Mouse (Mus musculus) midbrain, embryonic 16.5 days (tissue): ENCODE results near the gene Spa17. TPM values are rescaled to one million over a fixed set of nuclear protein-coding genes. Genes with fewer than 3 reads are reported as not detected.

Experiments
- ATAC-seq: fragments of 200-750 bp; cut with Nextera tagmentation; 2 replicates; pipeline ENCODE4 v1.8.0; 2017; ENCODE audit warnings: moderate TSS enrichment
- H3K27ac ChIP-seq: fragments of 300-500 bp; sonication (generic); 2 replicates; pipeline ENCODE4 v1.5.1; 2014; ENCODE audit warnings: mild to moderate bottlenecking, low read length, mixed read lengths
- H3K27me3 ChIP-seq: fragments of 300-500 bp; sonication (generic); 2 replicates; pipeline ENCODE4 v1.6.1; 2014; ENCODE audit warnings: low read depth, low read length, mixed read lengths; ENCODE audit not compliant: control insufficient read depth, insufficient read depth
- H3K36me3 ChIP-seq: fragments of 300-500 bp; sonication (generic); 2 replicates; pipeline ENCODE4 v1.6.1; 2014; ENCODE audit warnings: mild to moderate bottlenecking, low read length, moderate library complexity, mixed read lengths; ENCODE audit not compliant: control insufficient read depth, insufficient read depth
- H3K4me1 ChIP-seq: fragments of 300-500 bp; sonication (generic); 2 replicates; pipeline ENCODE4 v1.6.1; 2014; ENCODE audit warnings: mild to moderate bottlenecking, low read length, mixed read lengths; ENCODE audit not compliant: control insufficient read depth, insufficient read depth
- H3K4me2 ChIP-seq: fragments of 300-500 bp; sonication (generic); 2 replicates; pipeline ENCODE4 v1.6.1; 2014; ENCODE audit warnings: mild to moderate bottlenecking, low read length, mixed read lengths
- H3K4me3 ChIP-seq: fragments of 300-500 bp; sonication (generic); 2 replicates; pipeline ENCODE4 v1.5.1; 2014; ENCODE audit warnings: low read depth, mild to moderate bottlenecking, low read length, moderate library complexity, mixed read lengths
- H3K9ac ChIP-seq: fragments of 300-500 bp; sonication (generic); 2 replicates; pipeline ENCODE4 v1.6.1; 2014; ENCODE audit warnings: low read depth, low read length, mixed read lengths
- H3K9me3 ChIP-seq: fragments of 300-500 bp; sonication (generic); replicated peaks from 2 replicates; pipeline ENCODE4 v1.6.1; 2014; ENCODE audit warnings: mild to moderate bottlenecking, low read length, mixed read lengths; ENCODE audit not compliant: control insufficient read depth, poor library complexity, severe bottlenecking
- WGBS: fragments of 180-500 bp; shearing (Covaris S2); extraction: QIAGEN DNeasy Blood & Tissue Kit; methylation state at CpG from one replicate; pipeline ENCODE4 v1.1.7; 2014; 5-methylcytosine and 5-hydroxymethylcytosine counted together
- polyA plus RNA-seq: library from polyadenylated mRNA; unstranded; fragments of >200 nt; fragmentation: Nextera tagmentation; extraction: Ambion mirVana; gene quantifications from 2 replicates; pipeline ENCODE4 v1.2.1, GENCODE M21; 2015

Spa17 gene
- polyA plus RNA-seq, 1 experiment from 2014 or later, result 9.0 TPM

DNA sequence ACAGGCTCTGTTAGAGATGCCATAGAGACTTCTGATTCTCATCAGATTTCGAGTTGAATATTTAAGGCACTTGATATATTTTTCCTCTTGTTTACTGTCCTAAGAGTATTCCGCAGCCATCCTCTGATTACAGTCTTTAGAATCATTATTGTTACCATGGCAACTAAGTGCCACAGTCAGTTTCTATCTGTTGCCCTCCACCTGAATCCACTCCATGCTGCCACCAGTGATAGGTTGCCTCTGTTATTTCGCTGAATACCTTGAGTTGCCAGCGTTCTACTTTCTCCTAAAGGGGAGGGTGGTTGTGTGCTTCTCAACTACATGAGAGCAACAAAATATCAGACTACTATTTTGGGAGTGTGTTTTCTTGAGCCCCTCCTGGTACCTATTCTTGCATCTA lies 26.8 kb downstream of the Spa17 start:
- Histone ChIP-seq H3K9me3 (no peaks in the 10 kb centered on the region; the same call in 1 of the 2 replicates), H3K27ac (no peak overlapping the region), H3K4me1 (no peaks in the 10 kb centered on the region), H3K9ac (no peak overlapping the region), H3K27me3 (no peaks in the 10 kb centered on the region), H3K4me2 (no peak overlapping the region), H3K4me3 (no peak overlapping the region), H3K36me3 (no peaks in the 10 kb centered on the region)
- 65% methylated on average over 4 of the region's 4 CpGs for WGBS
- ATAC-seq, result peak; percentile 51; the same call in 1 of the 2 replicates

DNA sequence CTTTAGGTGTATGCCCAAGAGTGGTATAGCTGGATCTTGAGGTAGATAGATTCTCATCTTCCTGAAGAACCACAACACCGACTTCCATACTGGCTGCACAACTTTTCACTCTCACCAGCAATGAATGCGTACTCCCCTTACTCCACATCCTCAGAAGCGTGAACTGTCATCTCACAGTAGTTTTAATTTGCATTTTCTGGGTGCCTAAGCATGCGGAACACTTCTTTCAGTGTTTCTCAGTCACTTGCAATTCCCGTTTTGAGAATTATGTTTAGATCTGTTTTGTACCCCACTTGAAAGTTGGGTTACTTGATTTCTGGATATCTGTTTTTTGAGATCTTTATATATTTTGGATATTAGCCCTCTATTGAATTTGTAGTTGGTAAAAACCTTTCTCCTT lies 29.9 kb downstream of the Spa17 start:
- Histone ChIP-seq H3K4me3 (no peak overlapping the region), H3K9me3 (no peaks in the 10 kb centered on the region; the same call in 1 of the 2 replicates), H3K9ac (no peak overlapping the region), H3K4me2 (no peak overlapping the region), H3K27ac (no peak overlapping the region), H3K36me3 (no peaks in the 10 kb centered on the region), H3K4me1 (no peaks in the 10 kb centered on the region), H3K27me3 (no peaks in the 10 kb centered on the region)
- no peak for ATAC-seq
- 83% methylated on average over 5 of the region's 5 CpGs for WGBS

DNA sequence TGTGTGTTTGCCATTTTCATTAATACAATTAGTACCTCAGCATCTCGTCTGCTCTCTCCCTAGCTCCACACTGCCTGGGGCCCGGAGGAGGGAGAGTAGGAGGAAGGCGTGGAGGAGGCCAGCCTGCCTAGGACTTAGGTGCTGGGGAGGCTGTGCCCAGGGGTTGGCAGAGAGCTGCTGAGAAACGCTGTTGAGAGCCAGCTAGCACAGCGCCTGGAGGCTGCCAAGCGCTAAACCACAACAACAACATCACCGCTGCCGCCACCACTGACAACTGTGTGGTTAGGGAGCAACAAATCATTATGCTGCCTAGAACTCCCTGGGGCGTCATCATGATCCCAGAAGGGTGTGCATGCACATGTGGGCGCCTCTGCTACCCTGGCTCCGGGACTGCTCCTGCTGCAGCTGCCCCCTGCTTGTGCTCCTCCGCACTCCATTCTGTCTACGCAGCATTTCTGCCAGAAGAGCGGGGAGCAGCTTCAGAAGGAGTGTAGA lies 37.0 kb downstream of the Spa17 start:
- H3K4me1 ChIP-seq, result peaks cover 6% of the 10 kb centered on the region
- no peaks in the 10 kb centered on the region for H3K36me3 ChIP-seq
- ATAC-seq, result peak; percentile 81
- H3K27me3 ChIP-seq, result no peaks in the 10 kb centered on the region
- peak overlapping the region; percentile 76 for H3K27ac ChIP-seq
- H3K4me3 ChIP-seq, result peak overlapping the region; percentile 13; the same call in 1 of the 2 replicates
- H3K9me3 ChIP-seq, result no peaks in the 10 kb centered on the region
- H3K9ac ChIP-seq, result peak overlapping the region; percentile 25; the same call in 1 of the 2 replicates
- H3K4me2 ChIP-seq, result peak overlapping the region; percentile 45
- 30% methylated on average over 14 of the region's 14 CpGs for WGBS

DNA sequence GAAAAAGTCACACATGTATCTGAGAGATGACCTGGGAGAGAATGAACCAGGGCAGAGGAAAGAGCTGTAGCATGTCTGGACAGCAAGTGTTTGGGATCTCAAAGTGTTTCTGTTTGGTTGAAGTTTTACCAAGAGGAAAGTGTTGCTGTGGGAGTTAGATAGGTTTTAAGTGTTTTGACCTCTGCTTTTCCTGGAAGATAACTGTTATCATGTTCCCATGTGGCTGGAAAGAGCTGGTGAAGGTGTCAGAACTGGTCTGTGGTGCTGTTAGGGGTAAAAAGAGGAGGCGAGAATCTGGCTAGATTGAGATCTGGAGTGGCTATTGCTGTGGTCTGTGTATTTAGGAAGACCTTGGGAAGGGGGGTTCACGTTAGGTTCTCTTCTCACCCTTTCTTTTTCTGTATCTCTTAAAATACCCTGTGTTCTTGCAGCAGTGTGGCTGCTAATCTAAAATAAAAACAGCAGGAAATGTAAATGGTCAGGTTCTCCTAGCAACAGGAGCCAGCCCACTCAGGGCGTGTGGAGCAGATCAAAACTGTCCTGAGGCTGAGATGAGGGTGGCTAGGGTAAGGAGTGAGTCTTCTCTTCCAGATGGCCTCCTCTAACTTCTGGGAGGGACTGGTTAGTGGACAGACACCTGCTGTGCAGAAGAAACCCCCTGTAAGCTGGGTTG lies 41.2 kb downstream of the Spa17 start:
- no peak overlapping the region for H3K27ac ChIP-seq
- no peak overlapping the region for H3K4me3 ChIP-seq
- H3K4me2 ChIP-seq, result no peak overlapping the region
- ATAC-seq, result no peak
- no peaks in the 10 kb centered on the region for H3K36me3 ChIP-seq
- H3K27me3 ChIP-seq, result no peaks in the 10 kb centered on the region
- H3K9me3 ChIP-seq, result no peaks in the 10 kb centered on the region
- H3K4me1 ChIP-seq, result peaks cover 9% of the 10 kb centered on the region
- no peak overlapping the region for H3K9ac ChIP-seq
- 66% methylated on average over 3 of the region's 3 CpGs for WGBS

DNA sequence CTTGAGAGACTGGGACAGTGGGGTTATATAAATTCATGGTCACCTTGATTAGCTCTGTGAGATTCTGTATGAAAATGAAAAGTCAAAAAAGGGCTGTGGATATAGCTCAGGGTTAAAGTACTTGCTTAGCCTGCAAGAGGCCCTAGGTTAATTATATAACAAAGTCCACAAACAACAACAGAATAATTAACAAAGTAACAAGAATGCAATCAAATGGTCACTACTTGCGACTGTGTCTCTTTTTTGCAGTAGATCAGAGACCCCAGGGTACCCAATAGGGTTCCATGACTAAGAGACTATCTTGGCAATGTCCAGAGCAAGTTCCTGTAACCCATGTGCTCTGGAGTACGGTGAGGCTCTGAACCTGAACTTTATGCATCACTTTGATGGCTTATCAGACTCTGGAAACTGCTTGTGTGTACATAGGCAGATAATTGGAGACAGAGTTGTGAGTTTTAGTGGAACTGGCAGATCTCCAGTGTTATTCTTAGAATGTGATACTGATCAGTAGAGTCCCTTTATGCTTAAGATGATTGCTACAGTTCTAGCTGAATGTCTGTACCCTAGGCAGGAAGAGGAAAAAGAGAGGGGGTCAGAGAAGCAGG lies 44.2 kb downstream of the Spa17 start:
- Histone ChIP-seq H3K9ac (no peak overlapping the region), H3K36me3 (no peaks in the 10 kb centered on the region), H3K4me2 (no peak overlapping the region), H3K4me1 (peaks cover 4% of the 10 kb centered on the region), H3K9me3 (no peaks in the 10 kb centered on the region), H3K27me3 (no peaks in the 10 kb centered on the region), H3K4me3 (no peak overlapping the region), H3K27ac (no peak overlapping the region)
- no peak for ATAC-seq
- 83% methylated on average over 2 of the region's 2 CpGs for WGBS

DNA sequence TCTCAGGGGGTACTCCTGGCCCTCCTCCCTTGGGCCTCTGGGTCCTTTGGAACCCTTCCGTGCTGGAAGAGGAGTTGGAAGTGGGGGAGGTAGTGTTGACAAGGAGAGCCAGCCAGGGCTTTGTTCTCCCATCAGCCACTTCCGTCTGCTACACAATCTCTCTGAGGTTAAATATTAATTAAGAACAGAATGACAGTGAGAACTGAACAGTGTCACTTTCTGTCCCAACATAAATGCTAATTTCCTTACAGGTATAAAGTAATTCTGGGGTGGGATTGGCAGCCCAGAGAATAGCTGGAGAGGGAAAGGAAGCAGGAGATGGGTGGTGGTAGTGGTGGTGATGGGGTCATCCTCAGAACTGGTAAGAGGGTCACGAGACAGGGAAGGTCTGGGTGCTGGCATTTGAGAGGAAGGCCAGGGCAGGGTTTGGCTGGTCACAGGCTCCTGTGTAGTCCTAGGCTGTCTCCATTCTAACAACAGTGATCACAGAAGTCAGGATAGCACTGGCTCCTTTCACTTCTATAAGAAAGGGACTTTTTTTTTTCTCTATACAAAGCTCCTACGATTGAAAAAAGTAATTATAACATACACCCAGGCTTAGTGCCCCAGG lies 44.8 kb downstream of the Spa17 start:
- Histone ChIP-seq H3K4me2 (no peak overlapping the region), H3K36me3 (no peaks in the 10 kb centered on the region), H3K27ac (no peak overlapping the region), H3K27me3 (no peaks in the 10 kb centered on the region), H3K4me1 (peaks cover 4% of the 10 kb centered on the region), H3K9me3 (no peaks in the 10 kb centered on the region), H3K9ac (no peak overlapping the region), H3K4me3 (no peak overlapping the region)
- no peak for ATAC-seq
- WGBS, result 43% methylated on average over 4 of the region's 4 CpGs

DNA sequence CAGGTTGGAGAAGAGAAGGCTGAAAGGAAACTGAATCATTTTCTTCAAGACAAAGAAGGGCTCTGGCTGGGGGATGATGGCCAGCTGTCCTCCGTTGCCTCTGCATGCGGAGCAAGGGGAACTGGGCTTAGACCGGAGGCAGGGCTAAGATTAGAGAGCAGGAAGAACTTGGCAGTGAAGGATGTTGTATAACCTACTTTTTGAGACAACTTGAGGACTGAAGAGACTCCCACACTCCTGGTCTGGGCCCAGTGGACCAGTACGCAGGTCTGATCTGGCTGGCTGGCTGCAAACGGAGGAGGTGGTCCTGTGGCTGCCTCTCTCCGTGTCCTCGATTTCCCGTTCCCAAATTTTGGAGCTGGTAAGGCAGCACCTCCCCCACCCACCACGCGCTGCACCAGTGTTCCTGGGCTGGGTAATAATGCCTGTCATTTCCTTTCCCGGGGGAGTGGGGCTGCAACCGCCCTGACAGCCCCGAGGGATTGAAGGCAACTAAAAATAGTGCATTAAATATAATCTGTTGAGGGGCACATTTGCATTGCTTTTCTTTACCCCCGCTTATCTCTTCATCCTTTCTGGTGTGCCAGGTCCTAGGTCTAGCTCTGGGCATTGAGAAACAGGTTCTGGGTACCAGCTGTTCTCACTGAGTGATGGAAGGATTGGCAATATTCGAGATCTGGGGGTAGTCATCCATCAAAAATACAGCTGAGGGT lies 45.5 kb downstream of the Spa17 start:
- Histone ChIP-seq H3K36me3 (no peaks in the 10 kb centered on the region), H3K9ac (no peak overlapping the region), H3K4me3 (no peak overlapping the region), H3K27me3 (no peaks in the 10 kb centered on the region), H3K9me3 (no peaks in the 10 kb centered on the region), H3K4me1 (peaks cover 4% of the 10 kb centered on the region), H3K27ac (no peak overlapping the region), H3K4me2 (no peak overlapping the region)
- 53% methylated on average over 15 of the region's 15 CpGs for WGBS
- peak; percentile 54 for ATAC-seq

DNA sequence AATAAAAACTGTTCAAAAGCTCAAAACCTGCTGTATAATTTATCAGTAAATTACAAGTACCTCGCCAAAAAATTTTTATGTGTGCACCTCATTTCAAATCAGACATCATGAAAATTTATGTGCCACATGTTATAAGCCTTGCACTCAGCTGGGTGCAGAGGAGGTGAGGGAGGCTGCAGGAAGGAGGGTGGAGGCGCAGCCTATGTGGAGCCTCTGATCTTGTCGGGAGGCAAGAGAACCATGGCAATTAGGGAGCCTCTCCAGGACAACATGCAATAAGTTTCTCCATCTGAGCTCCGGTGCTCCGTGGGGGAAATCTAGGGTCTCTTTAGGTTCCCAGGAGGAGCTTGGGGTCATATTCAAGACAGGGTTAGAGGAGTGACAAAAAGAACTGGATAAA lies 46.1 kb downstream of the Spa17 start:
- ATAC-seq, result no peak
- Histone ChIP-seq H3K27ac (no peak overlapping the region), H3K9me3 (no peaks in the 10 kb centered on the region), H3K4me1 (peaks cover 4% of the 10 kb centered on the region), H3K4me2 (no peak overlapping the region), H3K9ac (no peak overlapping the region), H3K27me3 (no peaks in the 10 kb centered on the region), H3K4me3 (no peak overlapping the region), H3K36me3 (no peaks in the 10 kb centered on the region)
- 52% methylated on average over 5 of the region's 5 CpGs for WGBS
